Mouse (Mus musculus) c-Kit-positive CD71-positive TER-119-negative erythroid progenitor cells, embryonic 14.5 days (primary cell): ENCODE measurements around the gene Unc5cl.
A peak's percentile ranks its signal among the peaks of the same experiment; 100 is the strongest.

Experiments
- DNase-seq: peaks from one replicate; pipeline ENCODE4 v3.0.0-alpha.2; 2013; ENCODE audit warnings: low read depth

Gene Unc5cl

GRCm38 (mm10) chr17:48432158-48432980 is 22.3 kb upstream of the Unc5cl start, which contains the start of gene Apobec2:
Gene Apobec2, minus strand, starts transcription at chr17:48432930.
- DNase-seq: no peak

GRCm38 (mm10) chr17:48433006-48433655 is 21.6 kb upstream of the Unc5cl start:
- DNase-seq: no peak

GRCm38 (mm10) chr17:48433689-48434330 is 20.9 kb upstream of the Unc5cl start:
- DNase-seq: no peak

GRCm38 (mm10) chr17:48434479-48434878 is 20.2 kb upstream of the Unc5cl start:
- no peak for DNase-seq

- no peak for DNase-seq
Observed at GRCm38 (mm10) chr17:48436487-48436886, 18.2 kb upstream of the Unc5cl start.

- DNase-seq: no peak
Observed at GRCm38 (mm10) chr17:48437421-48437911, 17.2 kb upstream of the Unc5cl start.

GRCm38 (mm10) chr17:48442745-48443457 is 11.8 kb upstream of the Unc5cl start:
- no peak for DNase-seq

- DNase-seq: no peak
Observed at GRCm38 (mm10) chr17:48443542-48444145, 11.1 kb upstream of the Unc5cl start.

- no peak for DNase-seq
Observed at GRCm38 (mm10) chr17:48447675-48448074, 7.0 kb upstream of the Unc5cl start.

- DNase-seq: peak; percentile 75
Observed at GRCm38 (mm10) chr17:48450666-48451352, 3.9 kb upstream of the Unc5cl start.

- DNase-seq: peak; percentile 82
Observed at GRCm38 (mm10) chr17:48451353-48451675, 3.4 kb upstream of the Unc5cl start, which contains the start of gene Tspo2. Gene Tspo2, minus strand, starts transcription at chr17:48451522.

GRCm38 (mm10) chr17:48451753-48452444 is 2.8 kb upstream of the Unc5cl start:
- no peak for DNase-seq

GRCm38 (mm10) chr17:48453489-48453888 is 1.2 kb upstream of the Unc5cl start:
- no peak for DNase-seq

- no peak for DNase-seq
Observed at GRCm38 (mm10) chr17:48454190-48454589, 511 bp upstream of the Unc5cl start.

- DNase-seq: no peak
Observed at GRCm38 (mm10) chr17:48455955-48456354, 1.3 kb downstream of the Unc5cl start.

GRCm38 (mm10) chr17:48457971-48458653 is 3.4 kb downstream of the Unc5cl start:
- no peak for DNase-seq

GRCm38 (mm10) chr17:48462096-48462495 is 7.4 kb downstream of the Unc5cl start:
- DNase-seq: no peak

GRCm38 (mm10) chr17:48463391-48463790 is 8.7 kb downstream of the Unc5cl start:
- DNase-seq: no peak

- DNase-seq: no peak
Observed at GRCm38 (mm10) chr17:48466769-48467394, 12.2 kb downstream of the Unc5cl start.
